Mouse (Mus musculus) forebrain, embryonic 14.5 days (tissue): ENCODE measurements at regions not wholly inside any gene's neighbourhood (a gene's known extent, or its start where the extent isn't known, plus 50 kb on each side); places are given as distances from the start of the nearest gene placed in this dataset.

ENCODE experiments used
- ATAC-seq: fragments of 200-750 bp; cut with Nextera tagmentation; 2 replicates; pipeline ENCODE4 v1.8.0; 2017; ENCODE audit warnings: mild to moderate bottlenecking, moderate library complexity
- DNase-seq: peaks from one replicate; pipeline ENCODE4 v3.0.0-alpha.2; 2015; ENCODE audit warnings: low spot score
- H3K27ac ChIP-seq: fragments of 300-500 bp; sonication (generic); 2 replicates; pipeline ENCODE4 v1.5.1; 2014; ENCODE audit warnings: low read depth, mild to moderate bottlenecking, control low read depth, low read length, moderate library complexity
- H3K27me3 ChIP-seq: fragments of 300-500 bp; sonication (generic); replicated peaks from 2 replicates; pipeline ENCODE4 v1.6.1; 2014; ENCODE audit warnings: low read length, control low read depth, mixed read lengths; ENCODE audit not compliant: control insufficient read depth, insufficient read depth
- H3K36me3 ChIP-seq: fragments of 300-500 bp; sonication (generic); 2 replicates; pipeline ENCODE4 v1.6.1; 2014; ENCODE audit warnings: low read length, control low read depth; ENCODE audit not compliant: control insufficient read depth, insufficient read depth
- H3K4me1 ChIP-seq: fragments of 300-500 bp; sonication (generic); 2 replicates; pipeline ENCODE4 v1.6.1; 2014; ENCODE audit warnings: antibody characterized with exemption, low read length, control low read depth; ENCODE audit not compliant: control insufficient read depth, insufficient read depth
- H3K4me2 ChIP-seq: fragments of 300-500 bp; sonication (generic); 2 replicates; pipeline ENCODE4 v1.6.1; 2014; ENCODE audit warnings: mild to moderate bottlenecking, control low read depth, low read length
- H3K4me3 ChIP-seq: fragments of 300-500 bp; sonication (generic); 2 replicates; pipeline ENCODE4 v1.5.1; 2014; ENCODE audit warnings: low read depth, low read length, control low read depth
- H3K9ac ChIP-seq: fragments of 300-500 bp; sonication (generic); 2 replicates; pipeline ENCODE4 v1.6.1; 2014; ENCODE audit warnings: mild to moderate bottlenecking, low read length, control low read depth, moderate library complexity
- H3K9me3 ChIP-seq: fragments of 300-500 bp; sonication (generic); replicated peaks from 2 replicates; pipeline ENCODE4 v1.6.1; 2016; ENCODE audit warnings: low read length, control low read depth, mixed read lengths; ENCODE audit not compliant: control insufficient read depth
- WGBS: fragments of 180-500 bp; shearing (Covaris S2); extraction: QIAGEN DNeasy Blood & Tissue Kit; methylation state at CpG from one replicate; pipeline ENCODE4 v1.1.7; 2014; 5-methylcytosine and 5-hydroxymethylcytosine counted together

- DNase-seq = peak; percentile 28
- Histone ChIP-seq H3K27me3 (no peaks in the 10 kb centered on the region), H3K9ac (no peak overlapping the region), H3K4me3 (no peak overlapping the region), H3K27ac (no peak overlapping the region; the same call in 1 of the 2 replicates), H3K9me3 (no peaks in the 10 kb centered on the region), H3K4me2 (no peak overlapping the region), H3K4me1 (peaks cover 5% of the 10 kb centered on the region; the same call in 1 of the 2 replicates), H3K36me3 (no peaks in the 10 kb centered on the region)
- 82% methylated on average over 3 of the region's 3 CpGs for WGBS
- ATAC-seq = peak; percentile 32; the same call in 1 of the 2 replicates
Measured at GRCm38 (mm10) chr1:67359824-67360223, 237.0 kb downstream of the Cps1 start.

GRCm38 (mm10) chr1:67366038-67366437, 243.2 kb downstream of the Cps1 start:
- H3K4me2 ChIP-seq = peak overlapping the region; percentile 12; the same call in 1 of the 2 replicates
- peaks cover 7% of the 10 kb centered on the region; the same call in 1 of the 2 replicates for H3K4me1 ChIP-seq
- ATAC-seq (peak; percentile 90), DNase-seq (peak; percentile 72)
- no peaks in the 10 kb centered on the region for H3K27me3 ChIP-seq
- no peaks in the 10 kb centered on the region for H3K9me3 ChIP-seq
- no peak overlapping the region for H3K9ac ChIP-seq
- H3K27ac ChIP-seq = peak overlapping the region; percentile 17; the same call in 1 of the 2 replicates
- H3K4me3 ChIP-seq = no peak overlapping the region
- no peaks in the 10 kb centered on the region for H3K36me3 ChIP-seq
- 4% methylated on average over 2 of the region's 2 CpGs for WGBS

- no peak overlapping the region for H3K4me3 ChIP-seq
- no peaks in the 10 kb centered on the region for H3K36me3 ChIP-seq
- H3K27ac ChIP-seq = no peak overlapping the region
- H3K4me1 ChIP-seq = peaks cover 7% of the 10 kb centered on the region; the same call in 1 of the 2 replicates
- peak; percentile 79 for DNase-seq
- no peaks in the 10 kb centered on the region for H3K27me3 ChIP-seq
- H3K9ac ChIP-seq = no peak overlapping the region
- peak overlapping the region; percentile 12; the same call in 1 of the 2 replicates for H3K4me2 ChIP-seq
- peak; percentile 93 for ATAC-seq
- 5% methylated on average over 4 of the region's 4 CpGs for WGBS
- no peaks in the 10 kb centered on the region for H3K9me3 ChIP-seq
Measured at GRCm38 (mm10) chr1:67366485-67366884, 243.7 kb downstream of the Cps1 start.

DNA sequence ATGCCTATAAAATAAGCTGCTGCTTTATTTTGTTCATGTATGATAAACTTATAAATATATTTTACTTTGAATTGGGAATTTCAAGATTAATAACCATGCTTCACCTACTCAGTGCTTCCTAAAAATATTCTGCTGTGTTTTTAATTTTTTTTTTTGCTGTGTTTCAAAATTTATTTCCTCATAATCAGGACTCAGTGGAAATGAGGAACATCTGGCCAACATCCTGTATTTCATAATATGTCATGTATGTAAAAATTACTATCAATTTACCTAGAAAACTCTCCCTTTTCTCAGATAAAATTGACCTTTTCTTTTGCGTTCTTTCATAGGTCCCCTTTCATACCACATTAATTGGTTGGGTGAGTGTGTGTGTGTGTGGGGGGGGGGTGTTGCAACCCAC, 259.5 kb downstream of the Cps1 start:
- Histone ChIP-seq H3K4me2 (no peak overlapping the region), H3K4me3 (no peak overlapping the region)
- WGBS = 95% methylated on average over 1 of the region's 1 CpGs

DNA sequence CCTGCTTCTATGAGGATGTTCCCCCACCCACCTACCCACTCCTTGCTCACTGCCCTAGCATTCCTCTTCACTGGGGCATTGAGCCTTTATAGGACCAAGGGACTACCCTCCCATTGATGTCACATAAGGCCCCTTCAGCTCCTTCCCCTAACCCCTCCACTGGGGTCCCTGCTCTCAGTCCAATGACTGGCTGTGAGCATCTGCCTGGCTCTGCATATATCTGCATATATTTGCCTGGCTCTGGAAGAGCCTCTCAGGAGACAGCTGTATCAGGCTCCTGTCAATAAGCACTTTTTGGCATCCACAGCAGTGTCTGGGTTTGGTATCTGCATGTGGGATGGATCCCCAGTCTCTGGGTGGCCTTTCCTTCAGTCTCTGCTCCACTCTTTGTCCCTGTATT, 262.6 kb downstream of the Cps1 start:
- H3K9ac ChIP-seq = no peak overlapping the region
- DNase-seq = peak; percentile 56

More for the DNA sequence above, 259.5 kb downstream of the Cps1 start:
- Histone ChIP-seq H3K36me3 (no peaks in the 10 kb centered on the region), H3K9ac (no peak overlapping the region), H3K9me3 (no peaks in the 10 kb centered on the region), H3K27ac (no peak overlapping the region), H3K27me3 (no peaks in the 10 kb centered on the region), H3K4me1 (no peaks in the 10 kb centered on the region)
- ATAC-seq (no peak), DNase-seq (no peak)

DNA sequence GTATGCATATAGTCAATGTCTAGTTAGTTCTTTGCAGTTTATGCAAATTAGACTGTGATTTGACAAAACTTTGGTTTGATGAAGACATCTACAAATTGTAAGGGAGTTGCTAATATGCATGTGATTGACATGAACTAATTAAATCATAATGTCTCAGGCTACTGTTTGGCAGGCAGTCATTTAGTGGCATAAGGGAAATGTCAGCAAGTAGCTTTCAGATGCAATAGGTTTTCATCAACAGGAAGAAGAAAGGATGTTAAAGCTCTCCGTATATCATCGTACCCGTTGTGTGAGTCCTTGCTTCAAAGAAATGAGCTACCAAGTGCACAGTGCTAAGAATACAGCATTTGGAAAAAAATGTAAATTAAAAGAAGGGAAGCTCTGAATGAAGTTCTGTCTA, 264.1 kb downstream of the Cps1 start:
- Histone ChIP-seq H3K36me3 (no peaks in the 10 kb centered on the region), H3K4me3 (no peak overlapping the region), H3K4me2 (no peak overlapping the region), H3K9me3 (no peaks in the 10 kb centered on the region), H3K27me3 (no peaks in the 10 kb centered on the region), H3K4me1 (no peaks in the 10 kb centered on the region), H3K27ac (no peak overlapping the region), H3K9ac (no peak overlapping the region)
- 40% methylated on average over 3 of the region's 3 CpGs for WGBS
- DNase-seq (peak; percentile 67), ATAC-seq (peak; percentile 67; the same call in 1 of the 2 replicates)

More for the DNA sequence above, 262.6 kb downstream of the Cps1 start:
- Histone ChIP-seq H3K36me3 (no peaks in the 10 kb centered on the region), H3K9me3 (no peaks in the 10 kb centered on the region), H3K4me2 (no peak overlapping the region), H3K27ac (no peak overlapping the region), H3K4me3 (no peak overlapping the region), H3K27me3 (no peaks in the 10 kb centered on the region), H3K4me1 (no peaks in the 10 kb centered on the region)
- peak; percentile 80 for ATAC-seq

DNA sequence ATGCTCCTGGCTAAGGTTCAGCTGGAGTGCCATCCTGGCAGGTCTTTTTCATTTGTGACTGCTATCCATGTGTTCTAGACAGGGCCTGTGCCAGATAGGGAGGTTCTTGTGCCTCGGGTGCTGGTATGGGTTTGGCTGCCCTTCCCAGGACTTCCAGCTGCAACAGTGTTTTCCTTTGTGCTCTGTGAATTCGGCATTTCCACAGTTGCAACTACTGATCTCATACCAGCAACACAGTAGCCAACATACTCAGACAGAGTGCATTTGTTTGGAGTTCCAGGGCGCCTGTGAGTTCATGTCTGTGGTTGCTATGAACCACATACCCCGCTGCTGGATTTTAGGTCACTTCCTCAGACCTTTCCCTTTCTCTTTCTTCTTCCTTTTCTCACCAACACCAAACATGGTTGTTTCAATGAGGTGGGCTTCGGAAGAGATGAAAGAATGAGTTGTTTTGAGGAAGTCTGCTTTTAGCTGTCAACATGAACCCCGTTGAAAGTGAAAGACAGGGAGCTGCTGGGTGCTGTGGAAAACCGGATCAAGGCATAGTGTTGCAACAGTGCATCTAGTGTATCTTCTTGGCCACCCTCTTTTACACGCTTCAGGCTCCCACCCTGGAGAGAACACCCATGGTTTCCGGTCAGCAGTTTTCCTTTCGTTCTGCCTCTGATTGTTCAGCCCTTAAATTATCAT, 275.1 kb downstream of the Cps1 start:
- no peaks in the 10 kb centered on the region for H3K4me1 ChIP-seq
- ATAC-seq (no peak), DNase-seq (peak; percentile 34)
- H3K27me3 ChIP-seq = no peaks in the 10 kb centered on the region
- no peak overlapping the region for H3K27ac ChIP-seq
- H3K4me3 ChIP-seq = no peak overlapping the region
- H3K4me2 ChIP-seq = no peak overlapping the region
- no peaks in the 10 kb centered on the region for H3K9me3 ChIP-seq
- no peaks in the 10 kb centered on the region for H3K36me3 ChIP-seq
- 73% methylated on average over 10 of the region's 10 CpGs for WGBS
- no peak overlapping the region for H3K9ac ChIP-seq

- no peaks in the 10 kb centered on the region for H3K9me3 ChIP-seq
- ATAC-seq = no peak
- WGBS = 86% methylated on average over 6 of the region's 6 CpGs
- no peaks in the 10 kb centered on the region for H3K27me3 ChIP-seq
- H3K9ac ChIP-seq = no peak overlapping the region
- H3K36me3 ChIP-seq = no peaks in the 10 kb centered on the region
- peaks cover 2% of the 10 kb centered on the region; the same call in 1 of the 2 replicates for H3K4me1 ChIP-seq
- no peak overlapping the region for H3K27ac ChIP-seq
- no peak for DNase-seq
- H3K4me3 ChIP-seq = no peak overlapping the region
- H3K4me2 ChIP-seq = no peak overlapping the region
Measured at GRCm38 (mm10) chr1:67409531-67409930, 286.7 kb downstream of the Cps1 start.

GRCm38 (mm10) chr1:67417196-67417595, 294.4 kb downstream of the Cps1 start:
- Histone ChIP-seq H3K4me1 (no peaks in the 10 kb centered on the region), H3K4me3 (no peak overlapping the region), H3K9ac (no peak overlapping the region), H3K9me3 (no peaks in the 10 kb centered on the region), H3K27me3 (no peaks in the 10 kb centered on the region), H3K27ac (no peak overlapping the region), H3K4me2 (no peak overlapping the region), H3K36me3 (no peaks in the 10 kb centered on the region)
- WGBS = 91% methylated on average over 1 of the region's 1 CpGs
- ATAC-seq (no peak), DNase-seq (no peak)
